Mouse (Mus musculus): ENCODE measurements around the gene Rfwd3. TPM values are rescaled to one million over a fixed set of nuclear protein-coding genes. Genes with fewer than 3 reads are reported as not detected.
"Not testable (repeated sequence)": the region's sequence is repeated elsewhere in the genome, so short reads cannot be mapped to it uniquely, and the experiment has no call there.

Rfwd3 gene
- polyA plus RNA-seq, 1 experiment from 2014 or later: 33.5 TPM

DNA sequence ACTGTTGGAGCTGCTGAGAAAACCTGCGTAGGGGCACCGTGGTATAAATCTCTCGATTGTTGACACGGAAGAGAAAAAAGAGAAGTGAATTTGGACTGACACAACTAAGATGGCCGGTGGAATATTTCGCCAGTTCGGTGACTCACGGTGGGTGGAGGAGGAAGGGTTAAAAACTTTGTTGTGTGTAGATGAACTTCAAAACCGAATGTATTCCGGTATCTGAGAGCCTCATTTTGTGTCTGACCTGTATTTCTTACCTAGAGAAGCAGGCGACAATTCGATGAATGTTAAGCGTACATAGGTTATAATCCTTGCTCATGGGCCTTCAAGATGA is 40.6 kb downstream of the Rfwd3 start:
- peaks cover 14% of the 10 kb centered on the region for H3K4me1 ChIP-seq (replicated peaks; ENCODE audit: control insufficient read depth, insufficient read depth, low read length)
- H3K9ac ChIP-seq (replicated peaks; ENCODE audit: low read depth, low read length): peak overlapping the region; percentile 96
- H3K27ac ChIP-seq (ENCODE audit: low read length): peak overlapping the region; percentile 41; the same call in 1 of the 2 replicates
- ATAC-seq: no peak
- H3K4me3 ChIP-seq (replicated peaks; ENCODE audit: low read length): peak overlapping the region; percentile 95
- no peaks in the 10 kb centered on the region for H3K27me3 ChIP-seq (replicated peaks; ENCODE audit: control insufficient read depth, insufficient read depth, low read length)
- H3K9me3 ChIP-seq (ENCODE audit: control insufficient read depth, low read length): no peaks in the 10 kb centered on the region
- H3K36me3 ChIP-seq (ENCODE audit: control insufficient read depth, insufficient read depth): no peaks in the 10 kb centered on the region
- WGBS: 11% methylated on average over 13 of the region's 13 CpGs
- peak overlapping the region; percentile 65 for H3K4me2 ChIP-seq (ENCODE audit: low read length)

DNA sequence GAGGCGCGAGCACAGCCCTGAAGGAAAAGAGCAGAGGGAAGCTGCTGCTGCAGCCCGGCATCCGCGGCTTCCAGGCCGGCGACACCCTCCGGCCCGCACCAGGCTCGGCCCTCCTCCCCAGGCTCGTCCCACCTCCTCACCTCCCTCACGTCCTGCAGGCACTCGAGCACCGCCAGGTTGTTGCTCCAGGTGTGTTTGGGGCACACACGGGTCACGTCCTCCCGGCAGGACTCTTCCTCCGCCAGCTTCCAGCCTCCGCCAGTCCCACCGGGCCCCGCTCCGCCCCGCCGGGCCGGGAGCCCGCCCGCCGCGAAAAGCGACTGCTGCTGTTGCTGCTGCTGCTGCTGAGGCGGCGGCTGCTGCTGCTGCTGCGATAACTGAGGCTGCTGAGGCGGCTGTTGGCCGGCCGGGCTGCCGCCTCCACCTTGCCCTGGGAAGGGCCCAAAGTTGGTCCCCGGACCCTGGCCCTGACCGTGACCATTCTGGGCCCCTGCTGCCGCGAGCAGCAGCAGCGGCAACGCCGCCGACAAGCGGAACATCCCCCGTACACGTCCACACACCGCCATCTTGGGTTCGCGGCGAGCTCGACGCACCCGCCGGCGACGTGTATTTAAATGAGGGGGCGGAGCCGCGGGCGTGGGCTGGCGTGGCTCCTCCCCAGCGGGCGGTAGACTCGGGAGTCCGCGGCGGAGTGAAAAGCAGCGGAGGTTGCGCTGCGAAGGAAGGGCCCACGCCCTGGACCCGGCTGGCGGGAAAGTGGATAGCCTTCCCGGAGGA is 41.2 kb downstream of the Rfwd3 start, which contains the start of gene Glg1:
Glg1 (minus strand) TSS at position 586 of the 777 bp plus-strand sequence.
- Histone ChIP-seq H3K9me3 (ENCODE audit: control insufficient read depth, low read length) (no peaks in the 10 kb centered on the region), H3K27ac (ENCODE audit: low read length) (peak within 1 kb of the TSS; percentile 99), H3K27me3 (replicated peaks; ENCODE audit: control insufficient read depth, insufficient read depth, low read length) (no peaks in the 10 kb centered on the region), H3K4me2 (ENCODE audit: low read length) (peak within 1 kb of the TSS; percentile 65), H3K9ac (replicated peaks; ENCODE audit: low read depth, low read length) (peak within 1 kb of the TSS; percentile 96), H3K4me1 (replicated peaks; ENCODE audit: control insufficient read depth, insufficient read depth, low read length) (peaks cover 14% of the 10 kb centered on the region), H3K36me3 (ENCODE audit: control insufficient read depth, insufficient read depth) (no peaks in the 10 kb centered on the region), H3K4me3 (replicated peaks; ENCODE audit: low read length) (peak within 1 kb of the TSS; percentile 95)
- under 1% methylated on average over 69 of the region's 76 CpGs for WGBS
- peak; percentile 96 for ATAC-seq

DNA sequence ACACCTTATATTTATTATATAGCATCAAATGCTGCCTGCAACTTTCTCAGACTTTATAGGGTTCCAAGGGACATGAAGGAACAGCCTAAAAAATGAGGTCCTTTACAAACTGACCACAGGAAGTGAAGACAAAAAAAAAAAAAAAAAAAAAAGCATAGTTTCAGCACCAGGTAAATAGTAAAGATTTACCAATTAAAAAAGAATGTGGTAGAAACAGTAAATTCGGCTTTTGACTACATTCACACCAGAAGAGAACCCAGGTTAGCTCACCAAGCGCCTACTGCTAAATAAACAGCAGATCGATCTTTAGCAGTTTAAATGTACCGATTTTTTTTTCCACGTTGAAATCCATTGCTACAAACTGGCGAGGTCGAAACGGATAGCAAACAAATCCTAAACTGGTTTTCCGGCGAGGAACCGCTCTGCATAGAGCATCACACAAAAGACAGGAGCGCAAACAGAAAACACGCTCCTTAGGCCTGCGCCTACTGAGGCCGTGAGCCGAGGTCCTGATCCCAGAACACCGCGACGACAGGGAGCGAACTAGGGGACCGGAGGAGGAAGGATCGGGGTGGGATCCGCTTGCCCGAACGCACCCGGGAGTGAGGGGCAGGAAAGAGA is 41.9 kb downstream of the Rfwd3 start:
- Histone ChIP-seq H3K27ac (ENCODE audit: low read length) (peak overlapping the region; percentile 99), H3K27me3 (replicated peaks; ENCODE audit: control insufficient read depth, insufficient read depth, low read length) (no peaks in the 10 kb centered on the region), H3K4me1 (replicated peaks; ENCODE audit: control insufficient read depth, insufficient read depth, low read length) (peaks cover 14% of the 10 kb centered on the region), H3K9ac (replicated peaks; ENCODE audit: low read depth, low read length) (peak overlapping the region; percentile 96), H3K36me3 (ENCODE audit: control insufficient read depth, insufficient read depth) (no peaks in the 10 kb centered on the region), H3K4me2 (ENCODE audit: low read length) (peak overlapping the region; percentile 65), H3K9me3 (ENCODE audit: control insufficient read depth, low read length) (no peaks in the 10 kb centered on the region), H3K4me3 (replicated peaks; ENCODE audit: low read length) (peak overlapping the region; percentile 95)
- peak; percentile 70 for ATAC-seq
- under 1% methylated on average over 26 of the region's 26 CpGs for WGBS

DNA sequence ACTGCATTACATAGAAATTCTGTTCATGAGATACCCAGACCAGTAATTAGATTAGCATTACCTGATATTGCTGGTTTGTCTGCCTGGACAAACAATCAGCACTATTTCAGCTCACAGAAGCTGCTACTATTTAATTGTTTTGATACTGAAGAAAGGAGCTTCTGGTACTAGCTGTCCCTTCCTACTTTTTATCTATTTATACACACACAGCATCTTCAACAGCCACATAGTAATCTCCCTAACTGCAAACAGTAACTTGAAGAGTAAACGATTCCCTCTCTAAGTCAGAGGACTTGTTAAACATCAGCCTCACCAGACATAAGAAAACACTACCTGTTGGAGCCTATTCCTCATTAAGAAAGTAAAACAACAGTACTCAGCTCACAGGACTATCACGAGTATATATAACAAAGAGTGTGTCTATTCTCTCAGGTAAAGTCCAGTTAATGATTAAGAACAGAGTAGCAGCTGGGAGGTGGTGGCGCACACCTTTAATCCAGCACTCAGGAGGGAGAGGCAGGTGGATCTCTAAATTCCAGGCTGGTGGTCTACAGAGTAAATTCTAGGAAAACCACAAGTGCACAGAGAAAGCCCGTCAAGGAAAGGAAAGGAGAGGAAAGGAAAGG is 47.4 kb downstream of the Rfwd3 start:
- H3K27ac ChIP-seq (ENCODE audit: low read length): no peak overlapping the region
- no peaks in the 10 kb centered on the region for H3K9me3 ChIP-seq (ENCODE audit: control insufficient read depth, low read length)
- H3K4me1 ChIP-seq (replicated peaks; ENCODE audit: control insufficient read depth, insufficient read depth, low read length): peaks cover 7% of the 10 kb centered on the region
- no peak for ATAC-seq
- H3K36me3 ChIP-seq (ENCODE audit: control insufficient read depth, insufficient read depth): no peaks in the 10 kb centered on the region
- WGBS: 92% methylated on average over 4 of the region's 4 CpGs
- H3K4me3 ChIP-seq (replicated peaks; ENCODE audit: low read length): no peak overlapping the region
- no peak overlapping the region for H3K4me2 ChIP-seq (ENCODE audit: low read length)
- no peaks in the 10 kb centered on the region for H3K27me3 ChIP-seq (replicated peaks; ENCODE audit: control insufficient read depth, insufficient read depth, low read length)
- no peak overlapping the region for H3K9ac ChIP-seq (replicated peaks; ENCODE audit: low read depth, low read length)

DNA sequence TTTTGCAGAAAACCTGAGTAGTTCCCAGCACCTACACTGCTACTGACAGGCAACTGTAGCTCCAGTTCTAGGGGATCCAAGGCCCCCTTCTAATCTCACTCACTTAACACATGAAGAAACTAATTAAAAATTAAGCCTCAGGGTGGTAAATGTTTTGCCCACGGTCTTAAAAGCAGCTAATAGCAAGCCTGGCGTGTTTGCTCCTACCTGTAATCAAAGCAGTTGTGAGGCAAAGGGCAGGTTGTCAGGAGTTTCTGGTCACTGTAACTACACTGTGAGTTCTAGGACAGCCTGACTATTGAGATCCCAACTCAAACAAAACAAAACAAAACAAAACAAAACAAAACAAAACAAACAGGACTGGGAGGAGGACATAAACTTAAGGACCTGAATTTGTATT is 49.9 kb downstream of the Rfwd3 start:
- no peak overlapping the region for H3K9ac ChIP-seq (replicated peaks; ENCODE audit: low read depth, low read length)
- no peaks in the 10 kb centered on the region for H3K4me1 ChIP-seq (replicated peaks; ENCODE audit: control insufficient read depth, insufficient read depth, low read length)
- H3K4me2 ChIP-seq (ENCODE audit: low read length): no peak overlapping the region
- no peaks in the 10 kb centered on the region for H3K9me3 ChIP-seq (ENCODE audit: control insufficient read depth, low read length)
- no peak overlapping the region for H3K27ac ChIP-seq (ENCODE audit: low read length)
- ATAC-seq: no peak
- no peak overlapping the region for H3K4me3 ChIP-seq (replicated peaks; ENCODE audit: low read length)
- H3K36me3 ChIP-seq (ENCODE audit: control insufficient read depth, insufficient read depth): no peaks in the 10 kb centered on the region
- 45% methylated on average over 2 of the region's 2 CpGs for WGBS
- no peaks in the 10 kb centered on the region for H3K27me3 ChIP-seq (replicated peaks; ENCODE audit: control insufficient read depth, insufficient read depth, low read length)

DNA sequence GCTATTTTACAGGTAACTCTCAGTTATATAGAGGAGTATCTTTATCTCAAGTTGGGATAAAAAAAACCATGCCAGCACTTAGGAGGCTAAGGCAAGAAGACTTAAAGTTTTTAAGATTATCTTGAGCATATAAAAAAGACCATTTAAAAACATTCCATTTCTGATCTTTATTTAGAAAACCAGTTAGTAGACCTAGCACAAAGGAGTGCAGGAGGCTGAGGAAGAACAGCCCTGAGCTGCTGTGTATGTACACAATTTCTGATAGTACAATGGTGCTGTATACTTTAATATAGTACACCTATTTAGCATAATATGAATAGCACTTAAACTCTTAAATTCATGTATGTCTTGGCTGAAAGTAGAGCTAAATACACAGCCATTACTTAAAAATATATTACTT is 51.9 kb downstream of the Rfwd3 start:
- ATAC-seq: no peak
- H3K27me3 ChIP-seq (replicated peaks; ENCODE audit: control insufficient read depth, insufficient read depth, low read length): no peaks in the 10 kb centered on the region
- no peaks in the 10 kb centered on the region for H3K4me1 ChIP-seq (replicated peaks; ENCODE audit: control insufficient read depth, insufficient read depth, low read length)
- H3K36me3 ChIP-seq (ENCODE audit: control insufficient read depth, insufficient read depth): no peaks in the 10 kb centered on the region
- H3K27ac ChIP-seq (ENCODE audit: low read length): no peak overlapping the region
- no peaks in the 10 kb centered on the region for H3K9me3 ChIP-seq (ENCODE audit: control insufficient read depth, low read length)
- H3K4me2 ChIP-seq (ENCODE audit: low read length): no peak overlapping the region
- no peak overlapping the region for H3K4me3 ChIP-seq (replicated peaks; ENCODE audit: low read length)
- H3K9ac ChIP-seq (replicated peaks; ENCODE audit: low read depth, low read length): no peak overlapping the region

DNA sequence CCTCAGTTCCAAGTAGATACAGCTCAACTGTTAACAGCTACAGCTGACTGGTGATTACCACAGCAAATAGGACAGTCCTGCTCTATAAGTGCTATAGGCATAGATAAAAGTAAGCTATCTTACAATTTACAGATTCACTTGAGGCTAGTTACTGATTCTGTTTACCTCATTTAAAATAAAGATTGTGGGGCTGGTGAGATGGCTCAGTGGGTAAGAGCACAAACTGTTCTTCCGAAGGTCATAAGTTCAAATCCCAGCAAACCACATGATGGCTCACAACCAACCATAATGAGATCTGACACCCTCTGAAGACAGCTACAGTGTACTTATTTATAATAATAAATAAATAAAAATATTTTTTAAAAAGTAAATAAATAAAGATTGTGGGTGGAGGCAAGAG is 53.2 kb downstream of the Rfwd3 start:
- H3K4me2 ChIP-seq (ENCODE audit: low read length); H3K9me3 ChIP-seq (ENCODE audit: control insufficient read depth, low read length); H3K27me3 ChIP-seq (replicated peaks; ENCODE audit: control insufficient read depth, insufficient read depth, low read length); H3K36me3 ChIP-seq (ENCODE audit: control insufficient read depth, insufficient read depth); H3K27ac ChIP-seq (ENCODE audit: low read length); H3K4me3 ChIP-seq (replicated peaks; ENCODE audit: low read length); H3K4me1 ChIP-seq (replicated peaks; ENCODE audit: control insufficient read depth, insufficient read depth, low read length); ATAC-seq; H3K9ac ChIP-seq (replicated peaks; ENCODE audit: low read depth, low read length): not testable (repeated sequence)
- 97% methylated on average over 1 of the region's 1 CpGs for WGBS

DNA sequence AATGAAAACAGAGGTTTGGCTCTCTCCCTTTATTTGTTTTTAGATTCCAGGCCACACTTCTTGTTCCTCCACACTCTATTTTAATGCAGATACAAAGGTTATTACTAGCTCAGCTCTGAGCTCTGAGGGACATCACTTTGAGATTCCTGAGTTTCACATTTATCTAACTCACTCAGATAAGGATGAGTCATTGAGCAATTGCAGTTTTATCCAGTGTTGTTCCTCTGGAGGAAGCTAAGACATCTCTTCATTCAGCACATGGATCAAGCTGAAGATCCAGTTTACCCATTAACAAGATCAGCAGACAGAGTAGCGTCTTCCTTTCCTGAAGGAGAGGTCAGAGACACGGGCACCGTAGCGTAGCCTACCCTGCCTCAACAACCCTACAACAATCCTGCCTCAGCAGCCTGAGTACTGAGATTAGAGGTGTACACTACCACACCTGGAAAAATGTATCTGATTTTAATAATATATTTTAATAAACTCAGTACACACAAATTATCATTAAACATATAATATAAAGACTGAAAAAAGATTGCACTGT is 53.7 kb downstream of the Rfwd3 start:
- ATAC-seq: no peak
- WGBS: 95% methylated on average over 4 of the region's 4 CpGs
- no peaks in the 10 kb centered on the region for H3K4me1 ChIP-seq (replicated peaks; ENCODE audit: control insufficient read depth, insufficient read depth, low read length)
- H3K4me3 ChIP-seq (replicated peaks; ENCODE audit: low read length): no peak overlapping the region
- H3K9me3 ChIP-seq (ENCODE audit: control insufficient read depth, low read length): no peaks in the 10 kb centered on the region
- no peaks in the 10 kb centered on the region for H3K27me3 ChIP-seq (replicated peaks; ENCODE audit: control insufficient read depth, insufficient read depth, low read length)
- no peak overlapping the region for H3K27ac ChIP-seq (ENCODE audit: low read length)
- no peak overlapping the region for H3K9ac ChIP-seq (replicated peaks; ENCODE audit: low read depth, low read length)
- no peak overlapping the region for H3K4me2 ChIP-seq (ENCODE audit: low read length)
- H3K36me3 ChIP-seq (ENCODE audit: control insufficient read depth, insufficient read depth): no peaks in the 10 kb centered on the region

DNA sequence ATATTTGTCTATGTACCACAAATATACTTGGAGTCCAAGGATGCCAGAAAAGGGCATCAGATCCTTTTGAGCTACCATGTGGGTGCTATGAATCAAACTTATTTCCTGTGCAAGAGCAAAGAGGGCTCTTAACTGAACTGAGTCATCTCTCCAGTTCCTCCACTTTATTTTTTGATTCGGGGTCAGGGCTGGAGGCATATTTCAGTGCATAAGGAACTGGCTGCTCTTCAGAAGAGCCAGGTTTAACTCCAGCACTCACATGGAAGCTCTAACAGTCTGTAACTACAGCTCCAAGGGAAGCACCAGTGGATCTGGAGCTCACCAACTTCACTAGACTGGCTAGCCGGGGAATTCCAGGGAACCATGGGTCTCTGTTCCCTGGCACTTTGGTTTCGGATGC is 62.7 kb downstream of the Rfwd3 start:
- H3K4me3 ChIP-seq (replicated peaks; ENCODE audit: low read length): no peak overlapping the region
- no peak for ATAC-seq
- H3K9ac ChIP-seq (replicated peaks; ENCODE audit: low read depth, low read length): no peak overlapping the region
- H3K27me3 ChIP-seq (replicated peaks; ENCODE audit: control insufficient read depth, insufficient read depth, low read length): no peaks in the 10 kb centered on the region
- H3K4me2 ChIP-seq (ENCODE audit: low read length): no peak overlapping the region
- WGBS: 68% methylated on average over 3 of the region's 3 CpGs
- H3K9me3 ChIP-seq (ENCODE audit: control insufficient read depth, low read length): no peaks in the 10 kb centered on the region
- H3K27ac ChIP-seq (ENCODE audit: low read length): no peak overlapping the region
- no peaks in the 10 kb centered on the region for H3K4me1 ChIP-seq (replicated peaks; ENCODE audit: control insufficient read depth, insufficient read depth, low read length)
- no peaks in the 10 kb centered on the region for H3K36me3 ChIP-seq (ENCODE audit: control insufficient read depth, insufficient read depth)
